Mouse (Mus musculus) limb, embryonic 14.5 days (tissue): ENCODE data around the gene Scarb2. TPM values are rescaled to one million over a fixed set of nuclear protein-coding genes. Genes with fewer than 3 reads are reported as not detected.

ENCODE experiments used
- ATAC-seq: fragments of 200-750 bp; cut with Nextera tagmentation; 2 replicates; pipeline ENCODE4 v1.8.0; 2017; ENCODE audit warnings: low read depth, moderate number of reproducible peaks, moderate TSS enrichment; ENCODE audit not compliant: low FRiP score
- DNase-seq: peaks from one replicate; pipeline ENCODE4 v3.0.0-alpha.2; 2015; ENCODE audit warnings: low spot score
- H3K27ac ChIP-seq: fragments of 300-500 bp; sonication (generic); replicated peaks from 2 replicates; pipeline ENCODE4 v1.5.1; 2014; ENCODE audit warnings: low read depth, mild to moderate bottlenecking, low read length, moderate library complexity, mixed read lengths
- H3K27me3 ChIP-seq: fragments of 300-500 bp; sonication (generic); 2 replicates; pipeline ENCODE4 v1.6.1; 2014; ENCODE audit warnings: low read length, mixed read lengths; ENCODE audit not compliant: control insufficient read depth, insufficient read depth
- H3K36me3 ChIP-seq: fragments of 300-500 bp; sonication (generic); 2 replicates; pipeline ENCODE4 v1.6.1; 2014; ENCODE audit warnings: mild to moderate bottlenecking, low read length, moderate library complexity, mixed read lengths; ENCODE audit not compliant: control insufficient read depth, insufficient read depth
- H3K4me1 ChIP-seq: fragments of 300-500 bp; sonication (generic); 2 replicates; pipeline ENCODE4 v1.6.1; 2014; ENCODE audit warnings: antibody characterized with exemption, low read length, mixed read lengths; ENCODE audit not compliant: control insufficient read depth, insufficient read depth
- H3K4me2 ChIP-seq: fragments of 300-500 bp; sonication (generic); replicated peaks from 2 replicates; pipeline ENCODE4 v1.6.1; 2014; ENCODE audit warnings: low read depth, mild to moderate bottlenecking, low read length, moderate library complexity; ENCODE audit not compliant: severe bottlenecking
- H3K4me3 ChIP-seq: fragments of 300-500 bp; sonication (generic); replicated peaks from 2 replicates; pipeline ENCODE4 v1.5.1; 2014; ENCODE audit warnings: low read length
- H3K9ac ChIP-seq: fragments of 300-500 bp; sonication (generic); 2 replicates; pipeline ENCODE4 v1.6.1; 2014; ENCODE audit warnings: mild to moderate bottlenecking, low read depth, low read length, moderate library complexity; ENCODE audit not compliant: severe bottlenecking
- H3K9me3 ChIP-seq: fragments of 300-500 bp; sonication (generic); 2 replicates; pipeline ENCODE4 v1.6.1; 2016; ENCODE audit warnings: low read length; ENCODE audit not compliant: control insufficient read depth
- POLR2A ChIP-seq: fragments of 200-500 bp; IDR thresholded peaks from 2 replicates; pipeline ENCODE4 v1.8.0; 2012; ENCODE audit warnings: inconsistent platforms, mild to moderate bottlenecking, moderate library complexity, borderline replicate concordance; ENCODE audit not compliant: insufficient read depth, insufficient read length; ENCODE audit errors: extremely low read depth
- WGBS: fragments of 180-500 bp; shearing (Covaris S2); extraction: QIAGEN DNeasy Blood & Tissue Kit; methylation state at CpG from one replicate; pipeline ENCODE4 v1.1.7; 2014; 5-methylcytosine and 5-hydroxymethylcytosine counted together
- polyA plus RNA-seq, 2 experiments: library from polyadenylated mRNA; depleted of rRNA in 1 of 2; stranded (reverse) in 1 of 2; unstranded in 1 of 2; fragments of >200 nt; fragmentation: Nextera tagmentation in 1 of 2; extraction: Ambion mirVana in 1 of 2; gene quantifications; 2 replicates each; pipeline versions ENCODE4 v1.2.1 to v1.2.3; 2012 to 2014

The Scarb2 gene
- polyA plus RNA-seq, 2 experiments: 10.7 to 29.1 TPM

- ATAC-seq: no peak
- no peak for TF ChIP-seq POLR2A
- Histone ChIP-seq H3K27me3 (no peaks in the 10 kb centered on the region), H3K36me3 (no peaks in the 10 kb centered on the region), H3K4me2 (no peak overlapping the region), H3K4me3 (no peak overlapping the region), H3K9me3 (no peaks in the 10 kb centered on the region), H3K9ac (no peak overlapping the region), H3K27ac (no peak overlapping the region), H3K4me1 (no peaks in the 10 kb centered on the region)
- no peak for DNase-seq
- WGBS: 87% methylated on average over 18 of the region's 18 CpGs
Measured at GRCm38 (mm10) chr5:92469201-92470130, 37.2 kb downstream of the Scarb2 start.

GRCm38 (mm10) chr5:92468234-92468633 lies 38.4 kb downstream of the Scarb2 start:
- Histone ChIP-seq H3K27ac (no peak overlapping the region), H3K9me3 (no peaks in the 10 kb centered on the region), H3K4me3 (no peak overlapping the region), H3K4me1 (no peaks in the 10 kb centered on the region), H3K36me3 (no peaks in the 10 kb centered on the region), H3K4me2 (no peak overlapping the region), H3K27me3 (no peaks in the 10 kb centered on the region), H3K9ac (no peak overlapping the region)
- ATAC-seq (no peak), DNase-seq (no peak)
- 90% methylated on average over 6 of the region's 6 CpGs for WGBS
- TF ChIP-seq POLR2A: no peak

- no peak overlapping the region for H3K27ac ChIP-seq
- no peak for TF ChIP-seq POLR2A
- WGBS: 81% methylated on average over 8 of the region's 8 CpGs
- H3K36me3 ChIP-seq: no peaks in the 10 kb centered on the region
- no peak for ATAC-seq
- no peak overlapping the region for H3K4me3 ChIP-seq
- no peaks in the 10 kb centered on the region for H3K4me1 ChIP-seq
- no peak for DNase-seq
- H3K27me3 ChIP-seq: no peaks in the 10 kb centered on the region
- no peak overlapping the region for H3K9ac ChIP-seq
- no peak overlapping the region for H3K4me2 ChIP-seq
- H3K9me3 ChIP-seq: no peaks in the 10 kb centered on the region
Measured at GRCm38 (mm10) chr5:92467102-92467766, 39.4 kb downstream of the Scarb2 start.

GRCm38 (mm10) chr5:92465511-92465910 lies 41.1 kb downstream of the Scarb2 start:
- Histone ChIP-seq H3K9ac (no peak overlapping the region), H3K4me1 (no peaks in the 10 kb centered on the region), H3K9me3 (no peaks in the 10 kb centered on the region), H3K36me3 (peaks cover 8% of the 10 kb centered on the region; the same call in 1 of the 2 replicates), H3K4me2 (no peak overlapping the region), H3K4me3 (no peak overlapping the region), H3K27ac (no peak overlapping the region), H3K27me3 (no peaks in the 10 kb centered on the region)
- no peak for DNase-seq
- WGBS: 87% methylated on average over 5 of the region's 5 CpGs
- no peak for TF ChIP-seq POLR2A
- no peak for ATAC-seq

- no peak overlapping the region for H3K4me2 ChIP-seq
- no peak overlapping the region for H3K27ac ChIP-seq
- H3K9me3 ChIP-seq: no peaks in the 10 kb centered on the region
- H3K4me1 ChIP-seq: no peaks in the 10 kb centered on the region
- ATAC-seq (no peak), DNase-seq (peak; percentile 57)
- TF ChIP-seq POLR2A: no peak
- H3K4me3 ChIP-seq: no peak overlapping the region
- peaks cover 16% of the 10 kb centered on the region; the same call in 1 of the 2 replicates for H3K36me3 ChIP-seq
- no peaks in the 10 kb centered on the region for H3K27me3 ChIP-seq
- H3K9ac ChIP-seq: no peak overlapping the region
- WGBS: 19% methylated on average over 5 of the region's 5 CpGs
Measured at GRCm38 (mm10) chr5:92461321-92461720, 45.3 kb downstream of the Scarb2 start.
